Mouse (Mus musculus): ENCODE data around the gene Rfx7.

The Rfx7 gene

GRCm38 (mm10) chr9:72543590-72543989 is 11.6 kb downstream of the Rfx7 start:
- DNase-seq (ENCODE audit: low read depth), result peak; percentile 14

DNA sequence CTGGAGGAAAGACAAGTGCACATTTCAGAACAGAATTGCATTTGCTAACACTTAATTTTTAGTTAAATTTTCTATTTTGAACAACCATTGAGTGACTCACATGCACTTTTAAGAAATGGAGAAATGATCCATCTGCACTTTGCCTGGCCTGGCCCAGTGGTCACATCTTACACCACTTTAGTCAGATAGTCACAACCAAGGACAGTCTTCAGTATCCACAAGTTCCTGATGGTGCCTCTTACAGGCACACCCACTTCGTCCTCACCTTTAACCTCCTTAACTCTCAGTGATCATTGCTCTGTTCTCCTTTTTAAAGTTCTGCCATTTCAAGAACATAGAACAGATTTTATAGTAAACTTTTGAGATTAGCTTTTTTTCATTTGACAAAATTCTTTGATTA is 26.7 kb downstream of the Rfx7 start:
- DNase-seq (ENCODE audit: low read depth), result no peak

- DNase-seq (ENCODE audit: low read depth), result no peak
These were observed 28.3 kb downstream of the Rfx7 start for GRCm38 (mm10) chr9:72560316-72560715.

GRCm38 (mm10) chr9:72563277-72563676 is 31.2 kb downstream of the Rfx7 start:
- no peak for DNase-seq (ENCODE audit: low read depth)

DNA sequence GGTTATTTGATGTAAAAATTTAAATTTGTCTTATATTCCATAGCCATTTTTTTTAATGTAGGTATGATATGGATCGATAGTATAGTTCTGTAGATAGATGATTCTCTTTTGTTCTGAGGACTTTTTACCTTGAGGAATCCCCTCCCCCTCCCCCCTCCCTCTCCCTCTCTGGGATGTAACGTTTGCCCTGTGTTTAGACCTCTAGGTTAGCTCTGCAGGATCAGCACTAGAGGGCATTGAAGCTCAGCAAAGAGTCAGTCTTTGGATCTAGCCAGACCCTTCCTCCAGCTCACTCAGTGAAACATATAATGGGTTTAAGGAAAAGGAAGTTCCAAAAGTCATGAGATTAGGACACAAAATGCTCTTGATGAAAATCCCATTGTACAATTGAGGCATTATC is 35.1 kb downstream of the Rfx7 start:
- DNase-seq (ENCODE audit: low read depth), result no peak

GRCm38 (mm10) chr9:72580216-72580615 is 48.2 kb downstream of the Rfx7 start:
- DNase-seq (ENCODE audit: low read depth), result no peak

- no peak for DNase-seq (ENCODE audit: low read depth)
These were observed 58.8 kb downstream of the Rfx7 start for GRCm38 (mm10) chr9:72590861-72591260.

GRCm38 (mm10) chr9:72592016-72592415 is 60.0 kb downstream of the Rfx7 start:
- DNase-seq (ENCODE audit: low read depth), result no peak

DNA sequence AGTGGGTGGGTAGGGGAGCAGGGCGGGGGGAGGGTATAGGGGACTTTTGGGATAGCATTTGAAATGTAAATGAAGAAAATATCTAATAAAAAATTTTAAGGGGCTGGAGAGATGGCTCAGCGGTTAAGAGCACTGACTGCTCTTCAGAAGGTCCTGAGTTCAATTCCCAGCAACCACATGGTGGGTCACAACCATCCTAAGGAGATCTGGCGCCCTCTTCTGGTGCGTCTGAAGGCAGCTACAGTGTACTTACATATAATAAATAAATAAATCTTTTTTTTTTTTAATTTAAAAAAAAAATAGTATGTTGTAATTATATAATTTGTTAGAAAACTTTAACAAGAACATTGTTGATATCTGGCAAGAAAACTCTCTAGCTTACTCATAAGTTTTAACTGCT is 62.6 kb downstream of the Rfx7 start:
- DNase-seq (ENCODE audit: low read depth), result peak; percentile 62

DNA sequence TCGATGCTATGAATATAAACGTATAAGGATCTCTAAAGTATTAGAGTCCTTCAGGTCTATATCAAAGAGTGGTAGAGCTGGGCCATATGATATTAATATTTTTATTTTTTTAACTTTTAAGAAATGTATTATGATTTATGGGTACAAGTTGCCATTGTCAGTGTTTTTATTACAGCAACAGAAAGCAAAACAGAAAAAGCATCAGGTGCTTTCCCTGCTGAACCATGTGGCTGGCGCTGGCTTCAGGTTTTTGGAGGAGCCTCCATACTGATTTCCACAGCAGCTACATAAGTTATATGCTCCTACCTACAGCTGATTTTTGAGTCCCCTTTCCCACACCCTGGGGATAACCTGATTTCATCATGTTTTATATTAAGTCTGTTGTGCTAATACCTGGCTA is 68.1 kb downstream of the Rfx7 start:
- DNase-seq (ENCODE audit: low read depth), result no peak

DNA sequence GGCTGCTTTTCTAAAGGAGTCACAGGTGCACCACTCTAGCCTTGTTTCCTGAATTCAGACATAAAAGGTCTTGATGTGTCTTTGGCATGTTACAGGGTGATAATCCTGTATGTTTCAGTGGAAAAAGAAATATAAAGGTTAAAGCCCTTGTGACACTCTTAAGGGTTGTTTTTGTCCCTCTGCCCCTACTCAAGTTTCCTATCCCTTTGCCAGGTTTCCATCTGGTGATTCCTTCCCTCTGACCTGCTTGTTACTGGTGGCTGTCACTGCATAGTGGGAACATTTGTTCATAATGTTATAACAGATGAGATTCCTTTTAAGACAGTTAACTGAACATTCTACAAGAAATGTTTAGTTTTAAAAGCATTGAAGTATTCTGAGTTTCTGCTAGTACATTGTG is 77.7 kb downstream of the Rfx7 start:
- no peak for DNase-seq (ENCODE audit: low read depth)

- DNase-seq (ENCODE audit: low read depth), result no peak
These were observed 81.8 kb downstream of the Rfx7 start for GRCm38 (mm10) chr9:72613884-72614283.

GRCm38 (mm10) chr9:72614786-72615480 is 82.9 kb downstream of the Rfx7 start:
- DNase-seq (ENCODE audit: low read depth), result no peak

- DNase-seq (ENCODE audit: low read depth), result no peak
These were observed 86.0 kb downstream of the Rfx7 start for GRCm38 (mm10) chr9:72618037-72618436.

DNA sequence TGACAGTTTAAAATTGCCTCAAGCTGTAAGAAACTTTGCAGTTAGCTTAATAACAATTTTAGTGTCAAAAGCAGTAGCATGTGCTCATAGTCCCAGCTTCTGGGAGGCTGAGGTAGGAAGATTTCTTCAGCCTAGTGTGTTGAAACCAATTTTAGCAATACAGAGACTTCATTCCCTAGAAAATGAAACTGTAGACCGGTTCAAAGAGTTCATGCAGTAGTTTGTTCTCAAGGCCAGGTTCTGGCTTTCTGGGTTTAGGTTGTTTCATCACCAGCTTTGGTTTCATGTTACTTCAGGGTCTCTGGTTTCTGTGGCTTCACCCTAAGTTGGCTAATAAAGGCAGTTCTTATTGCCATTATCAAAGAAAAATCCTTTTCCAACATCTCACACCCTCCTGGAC is 91.6 kb downstream of the Rfx7 start:
- no peak for DNase-seq (ENCODE audit: low read depth)

DNA sequence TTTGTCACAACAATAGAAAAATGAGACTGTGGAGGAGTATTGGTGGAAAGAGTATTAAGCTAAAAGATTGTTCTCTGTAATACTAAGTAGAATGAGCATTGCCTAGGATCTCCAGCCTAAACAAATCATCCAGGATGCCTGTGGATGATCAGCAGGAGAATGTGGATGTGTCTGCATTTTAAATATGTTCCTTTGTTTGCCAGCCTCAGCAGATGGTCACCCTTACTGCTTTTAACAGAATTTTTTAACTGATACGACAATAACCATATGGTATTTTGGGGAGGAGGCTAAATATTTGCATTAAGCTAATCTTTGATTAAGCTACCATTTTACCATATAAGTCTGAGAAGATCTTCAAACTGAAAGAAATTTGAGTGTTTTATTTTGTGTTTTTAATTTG is 95.6 kb downstream of the Rfx7 start:
- DNase-seq (ENCODE audit: low read depth), result no peak

DNA sequence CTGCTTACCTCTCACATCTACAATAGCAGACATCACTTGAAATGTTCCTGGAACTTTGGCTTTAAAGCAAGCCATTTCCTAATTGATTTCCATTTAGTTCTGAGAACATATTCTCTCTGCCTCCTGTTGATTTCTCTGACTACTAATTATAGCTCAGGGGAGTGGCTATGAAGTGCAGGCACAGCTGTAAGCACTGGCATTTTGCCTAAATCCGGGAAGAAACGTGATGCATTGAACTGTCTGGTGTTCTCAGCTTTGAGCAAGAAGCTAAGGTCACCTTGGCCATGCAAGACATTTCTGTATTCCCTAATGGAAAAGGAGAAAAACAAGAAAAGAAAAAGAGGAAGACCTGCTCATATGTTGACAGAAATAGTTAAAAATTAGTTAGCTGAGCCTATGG is 96.6 kb downstream of the Rfx7 start:
- no peak for DNase-seq (ENCODE audit: low read depth)

- no peak for DNase-seq (ENCODE audit: low read depth)
These were observed 100.2 kb downstream of the Rfx7 start for GRCm38 (mm10) chr9:72632198-72632597.

DNA sequence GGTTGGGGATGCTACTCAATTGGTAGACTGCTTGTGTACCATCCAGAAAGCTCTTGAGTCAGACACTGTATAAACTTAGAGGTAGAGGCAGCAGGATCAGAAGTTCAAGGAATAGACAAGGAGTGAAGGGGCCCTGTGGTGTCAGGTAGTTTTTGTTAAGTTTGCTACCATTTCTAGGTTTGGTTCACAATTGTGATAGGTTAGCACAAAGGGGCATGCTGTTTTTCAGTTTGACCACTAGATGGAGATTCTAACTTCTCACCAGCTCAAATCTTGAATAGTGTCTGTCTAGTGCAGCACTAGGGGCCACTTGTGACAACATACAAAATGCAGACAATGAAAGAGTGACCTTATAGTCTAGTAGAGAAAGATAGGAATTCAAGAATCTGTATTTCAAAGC is 103.1 kb downstream of the Rfx7 start:
- DNase-seq (ENCODE audit: low read depth), result peak; percentile 48

DNA sequence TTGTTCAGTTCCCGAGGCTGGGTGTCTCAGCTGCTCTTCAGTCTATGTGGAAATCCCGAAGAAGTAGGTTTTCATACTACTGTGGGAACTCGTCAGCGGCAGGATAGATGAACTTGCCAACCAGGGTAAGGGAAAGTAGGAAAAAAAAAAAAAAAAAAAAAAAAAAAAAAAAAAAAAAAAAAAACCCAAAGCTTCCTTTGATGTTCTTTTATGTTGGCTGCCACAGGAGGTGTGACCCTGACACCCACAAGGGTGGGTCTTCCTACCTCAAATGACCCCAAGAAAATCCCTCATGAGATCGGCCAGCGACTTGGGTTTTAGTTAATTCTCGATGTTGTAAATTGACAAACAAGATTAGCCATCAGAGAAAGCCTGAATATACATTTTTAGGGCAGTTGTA is 104.5 kb downstream of the Rfx7 start:
- no peak for DNase-seq (ENCODE audit: low read depth)

GRCm38 (mm10) chr9:72637243-72637642 is 105.2 kb downstream of the Rfx7 start:
- no peak for DNase-seq (ENCODE audit: low read depth)

GRCm38 (mm10) chr9:72638951-72639842 is 107.2 kb downstream of the Rfx7 start:
- no peak for DNase-seq (ENCODE audit: low read depth)

- no peak for DNase-seq (ENCODE audit: low read depth)
These were observed 108.0 kb downstream of the Rfx7 start for GRCm38 (mm10) chr9:72639843-72640621.

Measured in induced T-regulatory cell, adult 2 months (primary cell).